Mouse (Mus musculus): Measurements from ENCODE around the gene Gskip. TPM values are rescaled to one million over a fixed set of nuclear protein-coding genes. Genes with fewer than 3 reads are reported as not detected.

The Gskip gene
- total RNA-seq, 2 experiments from 2014 or later = 25.3 to 26.7 TPM

DNA sequence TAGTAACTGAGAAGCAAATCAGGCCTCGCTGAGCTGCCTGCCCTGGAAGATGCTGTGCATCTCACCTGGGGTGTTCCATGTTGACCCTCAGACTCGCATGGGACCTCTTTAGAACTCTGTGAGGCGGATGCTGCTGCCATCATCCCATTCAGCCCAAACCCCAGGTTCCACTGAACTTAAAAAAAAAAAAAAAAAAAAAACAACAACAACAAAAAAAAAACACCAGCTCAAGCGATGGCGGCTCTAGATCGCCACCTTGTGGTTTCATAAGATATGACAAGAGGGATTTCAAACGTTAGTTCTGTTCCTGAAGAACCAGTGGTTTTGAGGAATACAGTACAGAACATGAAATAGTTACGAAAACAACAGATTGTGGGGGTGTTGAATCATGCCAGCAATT lies 43.3 kb downstream of the Gskip start:
- peak; percentile 88 for TF ChIP-seq CTCF (conservative IDR thresholded peaks at IDR 0.05)
- DNase-seq (ENCODE audit: low spot score in 2 of 2) = peak in 1 of 2 experiments; percentile 75
- no peak overlapping the region for H3K27ac ChIP-seq
- H3K4me3 ChIP-seq = no peak overlapping the region

DNA sequence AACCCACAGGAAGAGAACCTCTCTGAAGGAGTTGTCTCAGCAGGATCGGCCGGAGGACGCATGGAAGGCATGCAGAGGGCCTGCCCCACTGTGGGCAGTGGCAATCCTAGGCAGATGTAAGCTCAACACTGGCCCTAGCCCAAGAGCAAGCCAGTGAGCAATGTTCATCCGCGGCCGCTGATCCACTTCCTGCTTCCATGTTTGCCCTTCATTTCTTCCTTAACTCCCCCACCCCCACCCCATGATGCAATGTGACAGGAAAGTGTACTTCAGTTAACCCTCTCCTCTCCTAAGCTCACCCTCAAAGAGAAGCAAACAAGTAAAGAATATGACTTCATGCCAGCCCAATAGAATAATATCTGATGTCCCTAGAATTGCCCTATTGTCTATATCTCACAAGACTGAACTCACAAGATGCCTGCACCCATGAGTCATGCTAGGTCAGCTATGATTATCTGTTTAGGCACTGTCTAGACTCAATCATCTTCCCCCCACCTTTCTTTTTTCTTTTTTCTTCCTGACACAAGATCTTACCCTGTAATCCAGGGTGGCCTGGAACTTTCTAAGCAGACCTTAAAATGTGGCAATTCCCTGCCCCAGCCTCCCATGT lies 46.3 kb downstream of the Gskip start:
- H3K4me3 ChIP-seq = no peak overlapping the region
- H3K27ac ChIP-seq = no peak overlapping the region
- DNase-seq (ENCODE audit: low spot score in 2 of 2) = no peak
- TF ChIP-seq CTCF (conservative IDR thresholded peaks at IDR 0.05) = no peak

DNA sequence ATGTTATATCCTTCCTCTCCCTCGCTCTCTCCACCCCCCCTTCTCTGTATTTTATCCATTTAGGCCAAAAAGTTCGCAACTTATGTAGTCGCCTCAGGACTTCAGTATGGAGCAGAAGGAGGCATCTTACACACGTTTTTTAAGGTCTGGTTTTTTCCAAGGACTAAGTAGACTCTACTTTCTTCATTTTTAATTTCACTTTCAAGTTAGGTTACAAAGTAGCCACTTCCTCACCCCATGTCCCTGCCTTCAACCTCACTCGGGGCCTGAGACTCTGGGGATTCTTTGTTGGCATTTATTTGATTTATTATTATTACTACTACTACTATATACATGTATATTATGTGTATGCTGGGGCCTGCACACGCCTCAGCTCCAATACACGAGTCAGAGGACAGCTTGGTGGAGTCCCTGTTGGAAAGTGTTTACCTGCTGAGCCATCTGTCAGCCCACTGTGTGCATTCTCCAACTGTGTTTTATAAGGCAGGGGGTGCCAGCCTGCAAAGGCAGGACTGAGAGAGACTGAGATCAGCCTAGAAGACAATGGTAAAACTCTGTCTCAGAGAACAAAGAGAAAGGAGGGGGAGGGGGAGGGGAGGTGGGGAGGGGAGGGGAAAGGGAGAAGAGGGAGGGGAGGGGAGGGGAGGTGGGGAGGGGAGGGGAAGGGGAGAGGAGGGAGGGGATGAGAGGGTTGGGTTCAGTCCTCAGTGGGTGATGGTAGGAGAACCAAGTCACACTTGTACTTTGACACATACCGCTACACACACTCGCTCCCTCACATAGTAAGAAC lies 48.9 kb downstream of the Gskip start:
- TF ChIP-seq CTCF (conservative IDR thresholded peaks at IDR 0.05) = no peak
- H3K4me3 ChIP-seq = no peak overlapping the region
- no peak for DNase-seq (ENCODE audit: low spot score in 2 of 2)
- H3K27ac ChIP-seq = no peak overlapping the region

DNA sequence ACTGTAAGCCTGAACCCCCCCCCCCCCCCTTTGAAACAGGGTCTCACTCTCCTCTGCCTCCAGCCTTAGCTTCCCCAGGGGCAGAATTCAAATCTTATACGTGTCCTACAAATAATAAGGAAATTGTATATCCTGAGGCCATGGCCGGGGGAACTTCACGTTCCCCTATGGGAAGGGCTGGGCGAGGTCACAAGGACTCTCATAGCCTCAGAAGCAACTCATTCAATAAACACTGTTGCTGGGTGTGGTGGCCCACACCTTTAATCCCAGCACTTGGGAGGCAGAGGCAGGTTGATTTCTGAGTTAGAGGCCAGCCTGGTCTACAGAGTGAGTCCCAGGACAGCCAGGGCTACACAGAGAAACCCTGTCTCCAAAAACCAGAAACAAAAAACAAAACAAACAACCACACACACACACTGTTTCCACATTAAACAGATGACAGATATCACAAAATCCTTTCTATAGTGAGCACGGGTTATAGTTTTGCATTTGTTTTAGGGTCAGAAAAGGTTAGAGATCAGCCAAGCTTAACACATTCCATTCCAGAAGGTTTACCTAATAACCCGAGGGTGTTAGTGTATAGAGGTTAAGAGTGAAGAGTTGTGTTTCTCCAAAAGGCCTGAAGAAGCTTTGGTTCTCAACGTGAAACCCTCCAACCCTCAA lies 50.7 kb downstream of the Gskip start:
- TF ChIP-seq CTCF (conservative IDR thresholded peaks at IDR 0.05) = no peak
- no peak overlapping the region for H3K4me3 ChIP-seq
- DNase-seq (ENCODE audit: low spot score in 2 of 2) = no peak
- H3K27ac ChIP-seq = no peak overlapping the region

DNA sequence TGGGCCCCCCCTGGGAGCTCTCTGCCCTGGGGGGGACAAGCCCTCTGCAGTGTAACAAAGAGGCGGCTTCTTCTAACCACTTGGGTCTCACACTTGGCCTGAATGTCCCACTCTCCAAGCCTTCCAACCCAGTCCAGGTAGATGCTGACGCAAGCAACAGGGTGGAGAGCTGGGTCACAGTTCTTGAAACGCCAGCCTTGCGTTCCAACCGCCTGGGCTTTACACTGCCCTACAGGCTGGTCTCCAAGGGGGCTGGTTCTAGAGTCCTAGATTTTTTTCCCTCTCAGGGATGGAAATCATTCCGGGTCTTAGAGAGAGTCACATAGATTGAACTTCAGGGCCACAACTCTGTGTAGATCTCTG lies 51.2 kb downstream of the Gskip start:
- Histone ChIP-seq H3K27ac (no peak overlapping the region), H3K4me3 (no peak overlapping the region)
- TF ChIP-seq CTCF (conservative IDR thresholded peaks at IDR 0.05) = no peak
- DNase-seq (ENCODE audit: low spot score in 2 of 2) = no peak

DNA sequence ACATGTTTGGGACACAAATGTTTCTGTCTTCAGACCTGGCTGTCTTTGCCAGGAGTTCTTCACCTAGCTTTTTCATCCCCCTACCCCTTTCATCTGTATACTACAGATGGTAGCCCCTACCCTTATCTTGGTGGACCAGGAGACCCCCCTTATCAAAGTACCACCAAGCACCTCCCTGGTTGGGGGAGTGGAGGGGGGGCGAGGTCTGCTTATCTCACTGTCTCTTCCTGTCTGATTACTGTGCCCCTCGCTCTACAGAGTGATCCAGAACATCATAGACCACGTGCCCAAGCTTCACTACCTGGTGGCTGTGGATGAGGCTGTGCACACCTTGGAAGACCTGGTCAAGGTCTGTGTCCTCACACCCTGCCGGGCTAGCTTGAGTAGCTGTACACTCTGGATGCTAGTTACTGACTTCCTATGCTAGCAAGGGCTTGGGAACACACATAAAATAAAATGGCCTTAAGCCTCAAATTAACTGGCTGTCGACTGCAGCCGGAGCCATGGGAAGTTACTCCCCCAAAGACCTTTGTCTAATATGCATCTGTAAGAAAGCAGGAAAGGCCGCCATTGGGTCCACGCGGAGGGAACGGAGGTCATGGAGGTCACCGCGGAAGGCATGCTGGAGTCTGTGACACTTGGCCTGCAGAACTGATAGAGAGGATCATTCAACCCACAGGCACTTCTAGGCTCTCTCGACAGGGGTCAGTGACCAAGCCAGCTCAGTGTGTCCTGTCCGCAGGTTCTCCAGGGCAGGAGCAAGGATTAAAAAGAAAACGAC lies 53.9 kb downstream of the Gskip start:
- H3K4me3 ChIP-seq = no peak overlapping the region
- H3K27ac ChIP-seq = no peak overlapping the region
- no peak for TF ChIP-seq CTCF (conservative IDR thresholded peaks at IDR 0.05)
- DNase-seq (ENCODE audit: low spot score in 2 of 2) = no peak

DNA sequence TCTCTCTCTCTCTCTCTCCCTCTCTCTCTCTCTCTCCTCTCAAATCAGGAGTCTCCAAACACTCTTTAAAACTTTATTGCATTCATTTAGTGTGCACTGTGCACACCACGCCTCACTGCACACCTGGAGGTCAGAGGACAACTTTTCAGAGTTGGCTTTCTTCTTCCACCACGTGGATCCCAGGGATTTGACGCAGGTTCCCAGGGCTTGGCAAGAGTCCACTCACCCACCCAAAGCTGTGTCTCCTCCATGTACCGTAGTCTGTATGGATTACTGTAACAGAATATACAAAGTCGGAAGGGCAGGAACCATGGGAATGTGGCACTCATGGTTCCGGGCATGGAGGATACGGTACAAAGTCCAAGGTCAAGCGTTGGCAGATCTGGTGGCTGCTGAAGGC lies 55.0 kb downstream of the Gskip start:
- no peak overlapping the region for H3K4me3 ChIP-seq
- DNase-seq (ENCODE audit: low spot score in 2 of 2) = no peak
- no peak for TF ChIP-seq CTCF (conservative IDR thresholded peaks at IDR 0.05)
- H3K27ac ChIP-seq = no peak overlapping the region

DNA sequence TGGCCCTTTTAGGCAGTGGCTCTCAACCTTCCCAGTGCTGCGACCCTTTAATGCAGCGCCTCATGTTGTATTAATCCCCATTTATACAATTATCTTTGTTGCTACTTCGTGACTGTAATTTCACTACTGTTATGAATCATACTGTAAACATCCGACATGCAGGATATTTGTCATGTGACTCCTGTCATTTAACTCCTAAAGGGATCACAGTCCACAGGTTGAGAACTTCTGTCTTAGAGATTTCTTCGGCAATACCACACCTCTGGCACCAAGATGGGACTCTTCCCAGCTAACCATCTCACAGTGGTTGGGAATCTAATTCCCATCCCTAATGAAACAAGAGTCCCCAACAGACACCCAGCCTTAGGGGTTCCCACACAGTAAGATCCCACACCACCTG lies 63.5 kb downstream of the Gskip start:
- Histone ChIP-seq H3K27ac (no peak overlapping the region), H3K4me3 (no peak overlapping the region)
- TF ChIP-seq CTCF (conservative IDR thresholded peaks at IDR 0.05) = no peak
- no peak for DNase-seq (ENCODE audit: low spot score in 2 of 2)

Other genes starting within 250 kb of the Gskip start
- 100 to 1,000 TPM; 115 to 116 TPM for gene D430019H16Rik, start 231.0 kb upstream of the Gskip start, total RNA-seq (2021)
- under 1 TPM; 0.28 to 0.69 TPM for gene Bdkrb2, start 121.6 kb upstream of the Gskip start, total RNA-seq (2021)
- not detected for gene Bdkrb1, start 81.7 kb upstream of the Gskip start, total RNA-seq (2021)
- 10 to 100 TPM; 44.2 to 47.7 TPM for gene Atg2b, start 382 bp downstream of the Gskip start, total RNA-seq (2021)
- gene Ak7, start 21.1 kb downstream of the Gskip start, total RNA-seq (2021) = 1 to 10 TPM in 1 of 2 experiments, under 1 TPM in 1; 0.69 to 1.7 TPM
- 100 to 1,000 TPM; 156 to 163 TPM for gene Papola, start 99.9 kb downstream of the Gskip start, total RNA-seq (2021)

Data from layer of hippocampus, adult 2 months (tissue).